In the genomic region with DNA sequence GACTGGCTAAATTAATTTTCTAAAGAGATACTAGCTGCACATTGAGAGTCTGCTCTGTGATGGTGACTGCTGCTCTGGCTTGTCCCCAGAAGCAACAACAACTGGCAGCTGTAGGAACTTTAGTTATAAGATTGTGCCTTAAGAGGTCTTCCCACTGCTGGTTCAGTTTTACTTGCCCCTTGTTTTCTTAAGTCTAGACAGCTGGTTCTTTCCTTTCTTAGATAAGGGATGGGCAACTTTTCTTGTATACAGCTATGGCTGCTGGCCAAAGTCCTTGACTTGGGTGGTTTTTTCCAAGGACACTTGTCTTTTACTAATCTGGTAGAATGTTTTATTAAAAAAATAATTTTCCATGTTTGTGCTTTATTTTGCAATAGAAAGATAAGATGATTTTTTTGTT, we compare ENCODE assay signal across 21 mouse cellular contexts.
A peak's percentile ranks its signal among the peaks of the same experiment; 100 is the strongest.
DNase-seq lines count a peak whose midpoint lies in the region; ATAC-seq and TF ChIP-seq lines count a peak whose summit lies in the region.
"Had no signal": no experiment of that assay in that cellular context is flagged by ENCODE, and none has a peak within 500 bp of the region (broad histone marks: within the 10 kb centered on the region; RNA-seq: fewer than 3 reads in every experiment).

No protein-coding gene starts in this region.

- no peak for ATAC-seq in cerebellum, adult (ENCODE audit: insufficient number of reproducible peaks, low FRiP score, low TSS enrichment)
- ATAC-seq: forebrain, postnatal 0 days; intestine, embryonic 15.5 days had no signal

- peaks cover 2 to 4% of the 10 kb centered on the region in 2 experiments; a peak in 2 of 4 replicates for H3K4me1 ChIP-seq in MEL (ENCODE audit: control insufficient read depth in 1 of 2, insufficient read depth in 2 of 2, low read length in 2 of 2)
- H3K4me1 ChIP-seq: forebrain, embryonic 10.5 days; hindbrain, embryonic 15.5 days; intestine, embryonic 15.5 days; stomach, embryonic 15.5 days had no signal

- no peak overlapping the region for H3K4me3 ChIP-seq in MEL (ENCODE audit: control insufficient read depth in 1 of 2, insufficient read depth in 1 of 2, low read depth in 2 of 2, low read length in 2 of 2)
- H3K4me3 ChIP-seq: forebrain, embryonic 10.5 days; hindbrain, embryonic 15.5 days; intestine, embryonic 15.5 days; left cerebral cortex, adult 2 months; stomach, embryonic 15.5 days had no signal

- peaks cover 0 to 4% of the 10 kb centered on the region in 2 experiments; a peak in 2 of 4 replicates for H3K36me3 ChIP-seq in MEL (ENCODE audit: control insufficient read depth in 1 of 2, insufficient read depth in 2 of 2, low read length in 2 of 2)
- H3K36me3 ChIP-seq: forebrain, embryonic 10.5 days; hindbrain, embryonic 15.5 days; intestine, embryonic 15.5 days; stomach, embryonic 15.5 days had no signal

- no peaks in the 10 kb centered on the region for H3K27me3 ChIP-seq in MEL (ENCODE audit: control insufficient read depth in 1 of 2, insufficient read depth in 2 of 2, low read length in 2 of 2)
- H3K27me3 ChIP-seq: hindbrain, embryonic 15.5 days; intestine, embryonic 15.5 days; stomach, embryonic 15.5 days had no signal

- no peak for TF ChIP-seq RAD21 in MEL (IDR thresholded peaks at IDR 0.05; ENCODE audit: low read depth, low read length)

- DNase-seq in heart, adult 11 months, result peak; percentile 91
- no peak for DNase-seq in heart, postnatal 4 days
- DNase-seq in MEL (ENCODE audit: low read depth, low spot score), result peak; percentile 52
- DNase-seq in heart, postnatal 10 days, result peak; percentile 12
- DNase-seq in ovary, postnatal 36 days (ENCODE audit: low spot score), result peak; percentile 54
- no peak for DNase-seq in left cerebral cortex, postnatal 36 days (ENCODE audit: low spot score in 2 of 2)
- DNase-seq: cerebellum, adult 2 months; cerebellum, postnatal 36 days; forebrain, postnatal 0 days; kidney, postnatal 36 days; layer of hippocampus, adult 9-11 months; lung, adult 2 months; lung, postnatal 4 days; right cerebral cortex, postnatal 25 days had no signal

- H3K79me2 ChIP-seq in MEL (ENCODE audit: control insufficient read depth, insufficient read depth, low read length, poor library complexity), result no peaks in the 10 kb centered on the region

- H3K9ac ChIP-seq in MEL (ENCODE audit: control insufficient read depth, low read depth, low read length, poor library complexity, severe bottlenecking), result no peak overlapping the region
- H3K9ac ChIP-seq: forebrain, postnatal 0 days; hindbrain, embryonic 15.5 days; intestine, embryonic 15.5 days; stomach, embryonic 15.5 days had no signal

- no peaks in the 10 kb centered on the region for H3K9me3 ChIP-seq in MEL (replicated peaks; ENCODE audit: insufficient read depth, low read length)
- H3K9me3 ChIP-seq: forebrain, embryonic 10.5 days; G1E; hindbrain, embryonic 15.5 days; intestine, embryonic 15.5 days; stomach, embryonic 15.5 days had no signal

- peak; percentile 10; a peak in 2 of 4 replicates for TF ChIP-seq EP300 in MEL (IDR thresholded peaks at IDR 0.05; ENCODE audit: low read depth in 1 of 2, low read length in 2 of 2)

- no peak for TF ChIP-seq CTCF in MEL (IDR thresholded peaks at IDR 0.05 in 2 of 3, conservative IDR thresholded peaks at IDR 0.05 in 1 of 3; ENCODE audit: control insufficient read depth in 1 of 3, insufficient read depth in 1 of 3, low read depth in 2 of 3, low read length in 3 of 3, poor library complexity in 1 of 3, severe bottlenecking in 1 of 3)

- intact Hi-C loops in heart, postnatal 10 days (cut with DNase I), result no loop called here
- intact Hi-C loops in left cerebral cortex, postnatal 36 days (cut with DNase I), result no loop called here

- H3K27ac ChIP-seq in MEL (ENCODE audit: control insufficient read depth, low read depth, low read length), result no peak overlapping the region
- H3K27ac ChIP-seq: forebrain, embryonic 10.5 days; hindbrain, embryonic 15.5 days; intestine, embryonic 15.5 days; left cerebral cortex, adult 2 months; stomach, embryonic 15.5 days had no signal

- no peak for TF ChIP-seq POLR2A in MEL (IDR thresholded peaks at IDR 0.05; ENCODE audit: control insufficient read depth in 1 of 2, insufficient read depth in 1 of 2, low read depth in 1 of 2, low read length in 2 of 2, poor library complexity in 1 of 2)

TF ChIP-seq in MEL, 35 proteins besides CTCF, POLR2A, EP300 and RAD21:
- TF ChIP-seq ETS1 (IDR thresholded peaks at IDR 0.05; ENCODE audit: low read depth, low read length) (peak; percentile 73), POLR2AphosphoS5 (IDR thresholded peaks at IDR 0.05; ENCODE audit: borderline replicate concordance, low read depth, low read length) (no peak), TAL1 (IDR thresholded peaks at IDR 0.05; ENCODE audit: low read length) (peak; percentile 52), RCOR1 (IDR thresholded peaks at IDR 0.05; ENCODE audit: low read depth, low read length) (0 out of 2 replicates have a peak, but pooled peaks have one; percentile 22), SMC3 (IDR thresholded peaks at IDR 0.05; ENCODE audit: low read depth, low read length) (no peak)

Comparison
In these comparisons a context has a peak if more than half of its experiments do, and no peak if none do; other contexts are left out.
1. DNase-seq: peak in heart, adult 11 months (single experiment), MEL (single experiment), heart, postnatal 10 days (2 of 2) and ovary, postnatal 36 days (single experiment); none in heart, postnatal 4 days (single experiment) and left cerebral cortex, postnatal 36 days (0 of 2).